20 mouse cellular contexts compared by ENCODE assay signal in genomic region chr3:158049508-158049907, GRCm38 (mm10).
"Had no signal": no experiment of that assay in that cellular context is flagged by ENCODE, and none has a peak within 500 bp of the region (broad histone marks: within the 10 kb centered on the region; RNA-seq: fewer than 3 reads in every experiment).

No protein-coding gene starts in this region.

- H3K9me3 ChIP-seq: liver, embryonic 13.5 days; midbrain, embryonic 12.5 days; neural tube, embryonic 13.5 days; stomach, embryonic 15.5 days had no signal

- H3K4me1 ChIP-seq: liver, embryonic 13.5 days; midbrain, embryonic 12.5 days; neural tube, embryonic 13.5 days; stomach, embryonic 15.5 days had no signal

- H3K27ac ChIP-seq: left cerebral cortex, adult 2 months; liver, embryonic 13.5 days; midbrain, embryonic 12.5 days; neural tube, embryonic 13.5 days; stomach, embryonic 15.5 days had no signal

- H3K27me3 ChIP-seq: liver, embryonic 13.5 days; midbrain, embryonic 12.5 days; neural tube, embryonic 13.5 days; stomach, embryonic 15.5 days had no signal

- DNase-seq: kidney, adult 18-20 months; kidney, adult 9 months; kidney, postnatal 14 days; kidney, postnatal 4 days; layer of hippocampus, adult 9-11 months; layer of hippocampus, postnatal 36 days; liver, embryonic 13.5 days; lung, adult 2 months; lung, postnatal 14 days; lung, postnatal 4 days; right cerebral cortex, adult 18-20 months; right cerebral cortex, postnatal 14 days; spleen, adult 18-20 months; thymus, postnatal 25 days had no signal

- ATAC-seq: intestine, embryonic 16.5 days had no signal

- H3K4me2 ChIP-seq: liver, embryonic 13.5 days; midbrain, embryonic 12.5 days; neural tube, embryonic 13.5 days; stomach, embryonic 15.5 days had no signal

- H3K4me3 ChIP-seq: left cerebral cortex, adult 2 months; liver, embryonic 13.5 days; midbrain, embryonic 12.5 days; myocyte; neural tube, embryonic 13.5 days; stomach, embryonic 15.5 days had no signal

- H3K9ac ChIP-seq: liver, embryonic 13.5 days; midbrain, embryonic 12.5 days; neural tube, embryonic 13.5 days; stomach, embryonic 15.5 days had no signal
